Mouse (Mus musculus): ENCODE data around the gene Olfr531.

Gene Olfr531

DNA sequence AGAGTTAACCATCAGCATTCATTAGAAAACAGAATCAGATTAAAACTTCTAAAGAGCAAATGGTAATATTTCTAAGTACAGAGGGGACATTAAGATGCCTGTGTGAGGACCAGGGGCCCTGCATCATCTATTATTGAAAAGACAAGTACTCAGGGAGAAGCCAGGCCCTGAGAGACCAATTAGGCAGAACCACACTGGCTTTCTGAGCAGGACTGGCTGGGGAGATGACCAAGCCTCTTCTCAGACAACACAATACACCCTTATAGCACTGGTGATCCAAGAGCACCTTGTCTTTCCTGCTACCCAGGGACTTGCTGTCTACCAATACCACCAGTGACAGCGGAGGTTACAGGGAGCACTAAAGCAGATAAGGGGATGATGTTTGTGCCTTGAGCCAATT lies at the start of gene Olfr531:
Gene Olfr531 (minus strand): TSS at position 101 of the 400 bp plus-strand sequence.
- no peak for DNase-seq

DNA sequence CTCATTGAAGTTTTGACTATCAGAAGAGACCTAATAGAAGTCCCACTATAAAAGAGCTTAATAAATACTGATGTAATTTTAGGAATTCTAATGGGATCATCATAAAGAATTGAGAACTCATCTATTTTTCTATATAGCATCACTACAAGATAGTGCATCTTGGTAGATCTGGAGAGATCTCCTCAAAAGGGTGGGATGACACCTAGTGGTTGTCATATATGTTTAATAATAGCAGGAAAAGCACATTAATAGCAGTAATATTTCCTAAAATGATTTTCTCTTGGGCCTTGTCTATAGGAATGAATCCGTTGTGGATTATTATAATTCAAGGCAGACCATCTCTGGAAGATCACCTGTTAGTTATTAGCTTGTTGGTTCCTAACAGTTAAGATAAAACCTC lies 40.4 kb upstream of the Olfr531 start:
- no peak for DNase-seq

DNA sequence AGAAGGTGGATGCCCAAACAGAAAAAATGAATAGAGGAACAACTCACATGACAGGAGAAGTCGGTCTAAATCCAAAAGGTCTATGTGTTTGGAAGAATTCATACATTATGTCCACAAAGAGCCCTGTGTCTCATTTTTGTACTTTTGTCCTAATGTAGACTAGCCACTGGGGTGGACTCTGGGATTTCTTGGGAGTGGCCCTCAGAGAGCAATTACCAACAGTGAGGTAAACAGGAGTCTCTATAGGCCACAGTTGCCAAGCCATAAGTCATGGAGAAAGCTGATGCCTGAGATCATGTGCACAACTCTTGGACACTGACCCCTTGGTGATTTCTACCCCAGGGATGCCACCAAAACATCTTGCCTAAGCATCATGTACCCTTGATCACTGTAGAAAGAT lies 18.8 kb upstream of the Olfr531 start, which contains the start of gene Olfr532:
Gene Olfr532 (minus strand): TSS at position 101 of the 400 bp plus-strand sequence.
- no peak for DNase-seq

DNA sequence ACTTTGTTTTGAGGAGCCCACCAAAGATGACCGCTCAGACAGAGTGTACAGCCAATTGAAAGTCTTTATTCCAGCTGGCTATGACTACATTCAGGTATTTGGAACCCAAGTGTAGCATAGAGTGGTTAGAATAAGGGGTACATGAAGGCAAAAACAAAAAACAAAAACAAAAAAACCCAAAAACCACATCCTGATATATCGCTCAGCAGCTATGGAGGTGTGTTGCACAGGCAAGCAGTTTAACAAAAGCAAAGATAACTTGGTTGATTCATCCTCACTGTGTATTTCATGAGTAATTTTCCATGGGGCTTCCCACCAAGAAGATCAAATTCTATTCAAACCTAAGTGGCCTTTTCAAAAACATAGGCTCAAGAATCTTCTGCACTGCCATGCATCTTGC lies 25.8 kb downstream of the Olfr531 start:
- no peak for DNase-seq

DNA sequence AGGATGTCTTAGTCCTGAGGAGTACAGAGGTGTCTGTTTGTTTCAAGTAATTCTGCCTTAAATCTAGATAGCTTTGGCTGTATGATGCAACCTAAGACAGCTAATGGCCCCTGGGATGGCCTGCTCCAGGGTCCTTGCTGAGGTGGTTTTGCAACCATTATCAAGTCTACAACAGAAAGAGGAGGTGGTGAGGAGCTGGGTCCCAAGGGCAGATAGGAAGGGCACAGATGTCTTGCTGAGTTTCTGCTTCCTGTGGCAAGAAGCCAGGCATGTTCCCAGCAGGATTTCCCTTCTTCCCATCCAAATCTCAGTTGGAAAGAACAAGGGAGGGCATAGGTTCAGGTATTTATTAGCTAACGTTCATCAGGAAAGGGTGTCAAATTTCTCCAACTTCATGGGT lies 26.5 kb downstream of the Olfr531 start, which contains the start of gene Olfr530:
Gene Olfr530 (minus strand): TSS at position 101 of the 400 bp plus-strand sequence.
- no peak for DNase-seq

DNA sequence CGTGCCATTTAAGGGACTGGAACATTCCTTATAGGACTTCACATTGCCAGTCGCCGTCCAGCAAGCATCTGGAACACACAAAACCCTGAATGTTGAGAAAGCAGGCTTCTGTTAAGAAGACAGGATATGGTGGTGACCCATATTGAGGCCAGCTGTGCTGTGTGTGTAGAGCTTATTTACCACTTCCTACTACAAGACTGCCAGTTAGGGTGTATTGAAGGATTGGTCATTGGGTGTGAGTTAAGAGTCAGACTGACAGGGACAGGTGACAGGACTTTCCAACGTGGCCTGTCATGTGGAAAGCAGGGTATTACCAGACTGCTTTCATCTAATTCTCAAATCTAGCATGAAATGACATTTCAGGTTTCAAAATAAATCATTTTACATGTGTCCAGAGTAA lies 28.4 kb downstream of the Olfr531 start:
- no peak for DNase-seq

DNA sequence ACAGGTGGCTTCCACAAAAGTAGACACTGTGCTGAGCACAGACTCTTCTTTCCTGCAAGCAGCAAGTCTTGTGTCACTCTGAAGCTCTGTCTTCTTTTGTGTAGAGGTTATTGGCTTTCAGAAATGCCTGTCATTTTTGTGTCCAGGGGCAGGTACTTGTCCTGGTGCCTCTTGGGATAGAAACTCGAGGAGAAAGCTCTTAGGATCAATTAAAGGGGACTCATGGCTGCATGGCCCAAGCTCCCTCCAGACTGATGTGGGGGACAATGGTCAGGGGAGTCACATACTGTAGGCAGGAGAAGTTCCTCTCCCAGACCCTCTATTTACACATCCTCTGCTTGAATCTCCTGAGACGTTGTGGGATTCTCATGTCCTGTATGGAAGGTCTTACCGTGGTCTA lies 41.1 kb downstream of the Olfr531 start, which contains the start of gene Olfr60:
Gene Olfr60 (minus strand): TSS at position 101 of the 400 bp plus-strand sequence.
- DNase-seq = no peak
